Mouse (Mus musculus): Measurements from ENCODE around the gene Gucy1b2. TPM values are rescaled to one million over a fixed set of nuclear protein-coding genes. Genes with fewer than 3 reads are reported as not detected.
A peak's percentile ranks its signal among the peaks of the same experiment; 100 is the strongest.

Gucy1b2 gene
- polyA plus RNA-seq, 1 experiment from 2014 or later, result 0.41 TPM

GRCm38 (mm10) chr14:62425277-62425691 lies 30.8 kb downstream of the Gucy1b2 start:
- ATAC-seq (ENCODE audit: low FRiP score) (no peak), DNase-seq (ENCODE audit: low spot score) (no peak)
- WGBS, result 76% methylated on average over 2 of the region's 2 CpGs

GRCm38 (mm10) chr14:62422265-62422664 lies 33.8 kb downstream of the Gucy1b2 start:
- Histone ChIP-seq H3K4me2 (replicated peaks) (no peak overlapping the region), H3K36me3 (replicated peaks; ENCODE audit: control insufficient read depth, insufficient read depth) (no peaks in the 10 kb centered on the region), H3K9ac (no peak overlapping the region), H3K9me3 (ENCODE audit: control insufficient read depth, low read length) (no peaks in the 10 kb centered on the region), H3K27ac (no peak overlapping the region), H3K27me3 (ENCODE audit: control insufficient read depth, insufficient read depth, low read length) (no peaks in the 10 kb centered on the region), H3K4me1 (replicated peaks; ENCODE audit: control insufficient read depth, insufficient read depth, low read length) (0 out of 2 replicates have a peak, but pooled peaks cover under 1% of the 10 kb centered on the region), H3K4me3 (replicated peaks; ENCODE audit: low read length) (no peak overlapping the region)
- ATAC-seq (ENCODE audit: low FRiP score) (no peak), DNase-seq (ENCODE audit: low spot score) (peak; percentile 50)
- 63% methylated on average over 4 of the region's 4 CpGs for WGBS

More at GRCm38 (mm10) chr14:62425277-62425691, 30.8 kb downstream of the Gucy1b2 start:
- no peaks in the 10 kb centered on the region for H3K4me1 ChIP-seq (replicated peaks; ENCODE audit: control insufficient read depth, insufficient read depth, low read length)
- H3K9me3 ChIP-seq (ENCODE audit: control insufficient read depth, low read length), result no peaks in the 10 kb centered on the region
- H3K4me2 ChIP-seq (replicated peaks), result no peak overlapping the region
- H3K36me3 ChIP-seq (replicated peaks; ENCODE audit: control insufficient read depth, insufficient read depth), result no peaks in the 10 kb centered on the region
- no peak overlapping the region for H3K4me3 ChIP-seq (replicated peaks; ENCODE audit: low read length)
- H3K27ac ChIP-seq, result no peak overlapping the region
- H3K27me3 ChIP-seq (ENCODE audit: control insufficient read depth, insufficient read depth, low read length), result no peaks in the 10 kb centered on the region
- H3K9ac ChIP-seq, result no peak overlapping the region

GRCm38 (mm10) chr14:62417501-62417900 lies 38.6 kb downstream of the Gucy1b2 start:
- H3K9ac ChIP-seq, result no peak overlapping the region
- H3K4me3 ChIP-seq (replicated peaks; ENCODE audit: low read length), result no peak overlapping the region
- ATAC-seq (ENCODE audit: low FRiP score) (no peak), DNase-seq (ENCODE audit: low spot score) (no peak)
- no peaks in the 10 kb centered on the region for H3K36me3 ChIP-seq (replicated peaks; ENCODE audit: control insufficient read depth, insufficient read depth)
- H3K27ac ChIP-seq, result peak overlapping the region; percentile 69
- H3K27me3 ChIP-seq (ENCODE audit: control insufficient read depth, insufficient read depth, low read length), result no peaks in the 10 kb centered on the region
- H3K4me2 ChIP-seq (replicated peaks), result no peak overlapping the region
- no peaks in the 10 kb centered on the region for H3K9me3 ChIP-seq (ENCODE audit: control insufficient read depth, low read length)
- H3K4me1 ChIP-seq (replicated peaks; ENCODE audit: control insufficient read depth, insufficient read depth, low read length), result 0 out of 2 replicates have a peak, but pooled peaks cover 4% of the 10 kb centered on the region
- 90% methylated on average over 3 of the region's 3 CpGs for WGBS

GRCm38 (mm10) chr14:62416742-62417134 lies 39.4 kb downstream of the Gucy1b2 start:
- Histone ChIP-seq H3K4me1 (replicated peaks; ENCODE audit: control insufficient read depth, insufficient read depth, low read length) (0 out of 2 replicates have a peak, but pooled peaks cover 4% of the 10 kb centered on the region), H3K4me3 (replicated peaks; ENCODE audit: low read length) (no peak overlapping the region), H3K9ac (no peak overlapping the region), H3K27me3 (ENCODE audit: control insufficient read depth, insufficient read depth, low read length) (no peaks in the 10 kb centered on the region), H3K36me3 (replicated peaks; ENCODE audit: control insufficient read depth, insufficient read depth) (no peaks in the 10 kb centered on the region), H3K9me3 (ENCODE audit: control insufficient read depth, low read length) (no peaks in the 10 kb centered on the region), H3K4me2 (replicated peaks) (no peak overlapping the region), H3K27ac (peak overlapping the region; percentile 69)
- 42% methylated on average over 1 of the region's 1 CpGs for WGBS
- ATAC-seq (ENCODE audit: low FRiP score) (peak; percentile 83), DNase-seq (ENCODE audit: low spot score) (peak; percentile 50)

- Histone ChIP-seq H3K4me2 (replicated peaks) (no peak overlapping the region), H3K27me3 (ENCODE audit: control insufficient read depth, insufficient read depth, low read length) (no peaks in the 10 kb centered on the region), H3K4me3 (replicated peaks; ENCODE audit: low read length) (no peak overlapping the region), H3K27ac (peak overlapping the region; percentile 69), H3K4me1 (replicated peaks; ENCODE audit: control insufficient read depth, insufficient read depth, low read length) (0 out of 2 replicates have a peak, but pooled peaks cover 4% of the 10 kb centered on the region), H3K9me3 (ENCODE audit: control insufficient read depth, low read length) (no peaks in the 10 kb centered on the region), H3K36me3 (replicated peaks; ENCODE audit: control insufficient read depth, insufficient read depth) (no peaks in the 10 kb centered on the region), H3K9ac (no peak overlapping the region)
- DNase-seq (ENCODE audit: low spot score) (peak; percentile 64), ATAC-seq (ENCODE audit: low FRiP score) (peak; percentile 91)
- whole genome bisulfite sequencing, result 20% methylated on average over 7 of the region's 7 CpGs
These were observed 39.9 kb downstream of the Gucy1b2 start for GRCm38 (mm10) chr14:62416007-62416741.

GRCm38 (mm10) chr14:62395346-62395745 lies 60.7 kb downstream of the Gucy1b2 start:
- H3K9ac ChIP-seq, result no peak overlapping the region
- no peak overlapping the region for H3K4me3 ChIP-seq (replicated peaks; ENCODE audit: low read length)
- no peaks in the 10 kb centered on the region for H3K9me3 ChIP-seq (ENCODE audit: control insufficient read depth, low read length)
- no peaks in the 10 kb centered on the region for H3K4me1 ChIP-seq (replicated peaks; ENCODE audit: control insufficient read depth, insufficient read depth, low read length)
- no peak for DNase-seq (ENCODE audit: low spot score)
- no peak overlapping the region for H3K4me2 ChIP-seq (replicated peaks)
- no peak for ATAC-seq (ENCODE audit: low FRiP score)
- 80% methylated on average over 2 of the region's 2 CpGs for WGBS
- no peak overlapping the region for H3K27ac ChIP-seq
- H3K36me3 ChIP-seq (replicated peaks; ENCODE audit: control insufficient read depth, insufficient read depth), result no peaks in the 10 kb centered on the region
- no peaks in the 10 kb centered on the region for H3K27me3 ChIP-seq (ENCODE audit: control insufficient read depth, insufficient read depth, low read length)

- Histone ChIP-seq H3K27me3 (ENCODE audit: control insufficient read depth, insufficient read depth, low read length) (no peaks in the 10 kb centered on the region), H3K27ac (no peak overlapping the region), H3K4me2 (replicated peaks) (no peak overlapping the region), H3K4me3 (replicated peaks; ENCODE audit: low read length) (no peak overlapping the region), H3K9ac (no peak overlapping the region), H3K4me1 (replicated peaks; ENCODE audit: control insufficient read depth, insufficient read depth, low read length) (peaks cover 11% of the 10 kb centered on the region), H3K9me3 (ENCODE audit: control insufficient read depth, low read length) (no peaks in the 10 kb centered on the region), H3K36me3 (replicated peaks; ENCODE audit: control insufficient read depth, insufficient read depth) (no peaks in the 10 kb centered on the region)
- ATAC-seq (ENCODE audit: low FRiP score) (no peak), DNase-seq (ENCODE audit: low spot score) (no peak)
- WGBS, result 61% methylated on average over 4 of the region's 4 CpGs
These were observed 63.3 kb downstream of the Gucy1b2 start for GRCm38 (mm10) chr14:62392754-62393153.

GRCm38 (mm10) chr14:62389729-62390536 lies 66.2 kb downstream of the Gucy1b2 start:
- H3K36me3 ChIP-seq (replicated peaks; ENCODE audit: control insufficient read depth, insufficient read depth), result no peaks in the 10 kb centered on the region
- H3K4me2 ChIP-seq (replicated peaks), result 0 out of 2 replicates have a peak overlapping the region, but pooled peaks have one; percentile 17
- H3K4me1 ChIP-seq (replicated peaks; ENCODE audit: control insufficient read depth, insufficient read depth, low read length), result peaks cover 11% of the 10 kb centered on the region
- no peak overlapping the region for H3K27ac ChIP-seq
- no peak overlapping the region for H3K4me3 ChIP-seq (replicated peaks; ENCODE audit: low read length)
- no peaks in the 10 kb centered on the region for H3K27me3 ChIP-seq (ENCODE audit: control insufficient read depth, insufficient read depth, low read length)
- DNase-seq (ENCODE audit: low spot score) (peak; percentile 32), ATAC-seq (ENCODE audit: low FRiP score) (peak; percentile 53; the same call in 1 of the 2 replicates)
- no peak overlapping the region for H3K9ac ChIP-seq
- WGBS, result 67% methylated on average over 9 of the region's 9 CpGs
- H3K9me3 ChIP-seq (ENCODE audit: control insufficient read depth, low read length), result no peaks in the 10 kb centered on the region

- ATAC-seq (ENCODE audit: low FRiP score), result peak; percentile 59; the same call in 1 of the 2 replicates
- no peak overlapping the region for H3K4me3 ChIP-seq (replicated peaks; ENCODE audit: low read length)
- WGBS, result 27% methylated on average over 6 of the region's 6 CpGs
These were observed 66.9 kb downstream of the Gucy1b2 start for GRCm38 (mm10) chr14:62389064-62389728.

More at GRCm38 (mm10) chr14:62389064-62389728, 66.9 kb downstream of the Gucy1b2 start:
- H3K27ac ChIP-seq, result peak overlapping the region; percentile 41; the same call in 1 of the 2 replicates
- H3K4me1 ChIP-seq (replicated peaks; ENCODE audit: control insufficient read depth, insufficient read depth, low read length), result peaks cover 11% of the 10 kb centered on the region
- H3K36me3 ChIP-seq (replicated peaks; ENCODE audit: control insufficient read depth, insufficient read depth), result no peaks in the 10 kb centered on the region
- no peak for DNase-seq (ENCODE audit: low spot score)
- peak overlapping the region; percentile 17; the same call in 1 of the 2 replicates for H3K4me2 ChIP-seq (replicated peaks)
- H3K9me3 ChIP-seq (ENCODE audit: control insufficient read depth, low read length), result no peaks in the 10 kb centered on the region
- no peaks in the 10 kb centered on the region for H3K27me3 ChIP-seq (ENCODE audit: control insufficient read depth, insufficient read depth, low read length)
- no peak overlapping the region for H3K9ac ChIP-seq

Measured in hindbrain, embryonic 14.5 days (tissue).